Mouse (Mus musculus) liver, postnatal 0 days (tissue): ENCODE measurements at regions not wholly inside any gene's neighbourhood (a gene's known extent, or its start where the extent isn't known, plus 50 kb on each side); places are given as distances from the start of the nearest gene placed in this dataset.

Experiments used
- ATAC-seq: fragments of 200-750 bp; cut with Nextera tagmentation; 2 replicates; pipeline ENCODE4 v1.8.0; 2017; ENCODE audit warnings: mild to moderate bottlenecking, moderate library complexity
- DNase-seq: peaks from one replicate; pipeline ENCODE4 v3.0.0-alpha.2; 2016
- H3K27ac ChIP-seq: fragments of 300-500 bp; sonication (generic); 2 replicates; pipeline ENCODE4 v1.5.1; 2014; ENCODE audit warnings: antibody characterized with exemption, moderate library complexity, mild to moderate bottlenecking, low read depth
- H3K27me3 ChIP-seq: fragments of 300-500 bp; sonication (generic); 2 replicates; pipeline ENCODE4 v1.6.1; 2014; ENCODE audit warnings: low read length, control low read depth, mixed read lengths; ENCODE audit not compliant: insufficient read depth
- H3K36me3 ChIP-seq: fragments of 300-500 bp; sonication (generic); replicated peaks from 2 replicates; pipeline ENCODE4 v1.6.1; 2014; ENCODE audit warnings: mild to moderate bottlenecking, control low read depth, low read length, moderate library complexity, mixed read lengths; ENCODE audit not compliant: insufficient read depth
- H3K4me1 ChIP-seq: fragments of 300-500 bp; sonication (generic); 2 replicates; pipeline ENCODE4 v1.6.1; 2014; ENCODE audit warnings: antibody characterized with exemption, mild to moderate bottlenecking, control low read depth; ENCODE audit not compliant: insufficient read depth
- H3K4me2 ChIP-seq: fragments of 300-500 bp; sonication (generic); 2 replicates; pipeline ENCODE4 v1.6.1; 2014; ENCODE audit warnings: low read depth, mild to moderate bottlenecking, low read length, moderate library complexity, mixed read lengths
- H3K4me3 ChIP-seq: fragments of 300-500 bp; sonication (generic); 2 replicates; pipeline ENCODE4 v1.5.1; 2014; ENCODE audit warnings: low read depth, low read length
- H3K9ac ChIP-seq: fragments of 300-500 bp; sonication (generic); replicated peaks from 2 replicates; pipeline ENCODE4 v1.6.1; 2014; ENCODE audit warnings: mild to moderate bottlenecking, moderate library complexity
- H3K9me3 ChIP-seq: fragments of 300-500 bp; sonication (generic); 2 replicates; pipeline ENCODE4 v1.6.1; 2016; ENCODE audit warnings: mild to moderate bottlenecking, control low read depth, low read length, mixed read lengths
- CTCF ChIP-seq: sonication (generic); IDR thresholded peaks from 2 replicates; pipeline ENCODE4 v1.5.1; 2016; ENCODE audit warnings: antibody characterized with exemption, low read depth
- EP300 ChIP-seq: IDR thresholded peaks from 2 replicates; pipeline ENCODE4 v1.6.1; 2016; ENCODE audit warnings: antibody characterized with exemption, low read depth, mild to moderate bottlenecking
- WGBS: fragments of 180-500 bp; shearing (Covaris S2); extraction: QIAGEN DNeasy Blood & Tissue Kit; methylation state at CpG from one replicate; pipeline ENCODE4 v1.1.7; 2014; ENCODE audit not compliant: insufficient replicate concordance; 5-methylcytosine and 5-hydroxymethylcytosine counted together

DNA sequence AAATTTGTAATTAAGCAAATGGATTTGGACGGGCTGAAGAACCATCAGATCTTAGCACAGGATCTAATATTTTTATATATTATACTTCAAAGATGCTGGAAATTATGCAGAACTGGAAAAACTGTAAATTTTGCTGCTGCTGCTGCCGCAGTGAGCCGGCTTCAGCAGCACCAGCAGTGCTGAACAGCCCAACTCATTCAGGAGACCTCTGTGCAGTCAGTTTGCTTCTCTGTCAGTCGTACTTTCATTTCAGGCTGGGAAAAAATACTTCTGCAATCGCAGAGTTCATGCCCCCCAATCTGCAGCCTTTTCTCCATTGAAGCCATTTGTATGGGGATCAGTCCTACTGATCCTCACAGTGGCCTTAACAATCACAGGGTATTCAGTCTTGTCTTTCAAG is 53.4 kb upstream of the Trpc3 start:
- Histone ChIP-seq H3K27me3 (no peaks in the 10 kb centered on the region), H3K9ac (no peak overlapping the region), H3K4me3 (no peak overlapping the region), H3K36me3 (no peaks in the 10 kb centered on the region), H3K4me1 (no peaks in the 10 kb centered on the region), H3K9me3 (no peaks in the 10 kb centered on the region), H3K27ac (no peak overlapping the region), H3K4me2 (no peak overlapping the region)
- no peak for TF ChIP-seq CTCF
- no peak for TF ChIP-seq EP300
- no peak for ATAC-seq
- DNase-seq: no peak
- 60% methylated on average over 5 of the region's 5 CpGs for WGBS

DNA sequence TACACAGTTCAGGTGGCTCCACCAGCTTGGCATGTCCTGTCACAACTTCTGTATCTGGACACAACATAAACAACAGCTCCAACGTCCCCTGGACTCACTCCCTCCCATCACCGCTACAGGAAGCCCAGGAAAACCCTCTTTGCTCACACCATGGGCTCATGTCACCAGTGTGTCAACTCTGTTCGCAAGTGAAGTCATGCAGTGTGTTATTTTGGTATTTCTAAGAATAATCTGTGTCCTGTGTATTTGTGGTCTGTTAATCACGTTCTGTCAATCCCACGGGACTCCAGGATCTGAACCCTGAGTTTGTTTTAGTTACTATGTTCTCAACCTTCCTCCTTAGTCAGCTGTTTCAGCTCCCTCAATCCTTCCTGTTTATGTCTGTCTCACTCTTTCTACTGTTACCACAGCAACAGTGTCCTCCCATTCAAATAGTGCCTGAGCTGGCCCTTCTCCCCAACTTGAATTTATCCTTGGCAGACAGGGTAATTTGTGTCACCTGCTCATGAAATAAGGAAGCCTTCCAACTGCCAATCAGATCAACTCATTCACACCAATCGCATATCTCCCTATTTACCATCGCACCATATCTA is 64.5 kb upstream of the Trpc3 start:
- no peak overlapping the region for H3K27ac ChIP-seq
- H3K9ac ChIP-seq: no peak overlapping the region
- H3K4me3 ChIP-seq: no peak overlapping the region
- ATAC-seq: 0 out of 2 replicates have a peak, but pooled peaks have one; percentile 27
- no peaks in the 10 kb centered on the region for H3K36me3 ChIP-seq
- no peaks in the 10 kb centered on the region for H3K4me1 ChIP-seq
- 53% methylated on average over 7 of the region's 7 CpGs for whole genome bisulfite sequencing
- H3K9me3 ChIP-seq: peaks cover 5% of the 10 kb centered on the region; the same call in 1 of the 2 replicates
- TF ChIP-seq CTCF: no peak
- DNase-seq: no peak
- no peaks in the 10 kb centered on the region for H3K27me3 ChIP-seq
- H3K4me2 ChIP-seq: no peak overlapping the region

DNA sequence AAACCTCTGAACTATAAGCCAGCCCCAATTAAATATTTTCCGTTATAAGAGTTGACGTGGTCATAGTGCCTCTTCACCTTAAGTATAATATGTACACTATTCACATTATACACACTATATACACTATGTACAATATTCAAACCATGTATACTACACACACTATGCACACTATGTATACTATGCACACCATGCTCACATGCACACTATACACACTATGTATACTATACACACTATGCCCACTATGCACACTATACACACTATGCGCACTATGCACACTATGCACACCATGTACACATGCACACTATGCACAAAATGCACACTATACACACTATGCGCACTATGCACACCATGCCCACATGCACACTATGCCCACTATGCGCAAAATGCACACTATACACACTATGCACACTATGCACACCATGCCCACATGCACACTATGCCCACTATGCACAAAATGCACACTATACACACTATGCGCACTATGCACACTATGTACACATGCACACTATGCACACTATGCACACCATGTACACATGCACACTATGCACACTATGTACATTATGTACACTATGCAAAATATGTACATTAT is 72.2 kb upstream of the Trpc3 start:
- Histone ChIP-seq H3K27me3 (no peaks in the 10 kb centered on the region), H3K9me3 (no peaks in the 10 kb centered on the region), H3K4me2 (no peak overlapping the region), H3K4me1 (no peaks in the 10 kb centered on the region), H3K9ac (no peak overlapping the region), H3K27ac (no peak overlapping the region), H3K4me3 (no peak overlapping the region), H3K36me3 (no peaks in the 10 kb centered on the region)
- DNase-seq: no peak
- ATAC-seq: no peak
- 90% methylated on average over 6 of the region's 6 CpGs for WGBS
- TF ChIP-seq EP300: no peak
- no peak for TF ChIP-seq CTCF

DNA sequence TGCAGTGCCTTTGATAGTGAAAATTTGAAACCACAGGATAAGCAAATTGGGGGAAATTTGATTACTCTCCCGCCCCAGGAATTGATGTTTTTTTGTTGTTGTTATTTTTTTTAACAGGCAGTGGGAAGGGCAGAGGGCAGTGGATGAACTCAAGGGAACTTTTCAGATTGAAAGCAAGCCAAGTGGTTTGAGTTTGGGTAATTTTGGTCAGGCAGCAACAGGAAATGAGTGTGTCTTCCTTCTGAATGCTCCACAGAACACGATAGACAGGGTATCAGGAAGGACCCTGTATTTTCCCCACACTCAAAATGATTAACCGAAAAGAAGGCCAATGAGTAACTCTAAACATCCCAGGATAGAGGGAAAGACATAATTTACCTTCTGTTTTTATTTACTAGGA is 72.9 kb upstream of the Trpc3 start:
- WGBS: 39% methylated on average over 3 of the region's 3 CpGs
- H3K9ac ChIP-seq: no peak overlapping the region
- ATAC-seq: no peak
- no peaks in the 10 kb centered on the region for H3K27me3 ChIP-seq
- H3K4me2 ChIP-seq: no peak overlapping the region
- H3K36me3 ChIP-seq: no peaks in the 10 kb centered on the region
- no peaks in the 10 kb centered on the region for H3K9me3 ChIP-seq
- no peak for DNase-seq
- no peak overlapping the region for H3K27ac ChIP-seq
- TF ChIP-seq EP300: no peak
- no peak for TF ChIP-seq CTCF
- no peak overlapping the region for H3K4me3 ChIP-seq
- H3K4me1 ChIP-seq: no peaks in the 10 kb centered on the region

DNA sequence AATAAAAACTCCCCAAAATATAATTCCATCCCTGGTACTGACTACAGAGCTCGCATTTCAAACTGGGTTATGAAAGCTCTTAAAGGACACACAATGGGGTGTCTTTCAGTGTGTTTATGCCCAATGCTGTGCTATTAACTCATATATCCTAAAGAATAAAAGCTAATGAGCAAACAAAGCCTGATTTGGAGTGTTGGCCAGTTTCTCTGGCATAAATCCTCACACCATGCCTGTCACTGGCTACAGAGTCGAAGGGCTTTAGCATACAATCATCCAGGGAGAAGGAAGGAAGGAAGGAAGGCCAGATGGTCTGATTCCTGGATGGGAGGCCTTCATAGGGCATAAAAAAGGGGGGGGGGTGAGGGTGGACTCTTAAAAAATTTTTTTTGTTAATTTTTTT is 74.8 kb upstream of the Trpc3 start:
- Histone ChIP-seq H3K4me2 (no peak overlapping the region), H3K4me3 (no peak overlapping the region), H3K36me3 (no peaks in the 10 kb centered on the region), H3K27ac (no peak overlapping the region), H3K9ac (no peak overlapping the region), H3K27me3 (no peaks in the 10 kb centered on the region), H3K9me3 (no peaks in the 10 kb centered on the region), H3K4me1 (no peaks in the 10 kb centered on the region)
- ATAC-seq (no peak), DNase-seq (no peak)
- no peak for TF ChIP-seq EP300
- no peak for TF ChIP-seq CTCF
- WGBS: 53% methylated on average over 2 of the region's 2 CpGs

DNA sequence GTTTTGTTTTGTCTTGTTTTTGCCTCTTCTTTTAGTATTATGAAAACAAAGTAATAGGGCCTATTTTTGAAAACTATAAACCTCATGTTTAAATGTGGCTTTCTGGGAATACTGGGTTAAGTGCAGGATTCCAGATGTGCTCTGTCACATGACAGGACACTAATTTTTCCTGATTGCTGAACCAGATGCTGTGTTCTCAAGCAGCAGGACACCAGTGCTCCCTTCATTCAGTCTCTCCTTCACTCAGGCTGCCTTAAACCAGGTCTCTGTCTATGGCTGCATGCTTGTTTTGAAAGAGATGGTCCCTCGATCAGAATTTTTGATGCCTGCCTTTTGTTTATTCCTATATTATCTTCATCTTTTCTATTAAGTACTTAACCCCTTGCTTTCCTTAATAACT is 80.1 kb upstream of the Trpc3 start:
- H3K4me1 ChIP-seq: no peaks in the 10 kb centered on the region
- H3K36me3 ChIP-seq: no peaks in the 10 kb centered on the region
- no peak for ATAC-seq
- no peak overlapping the region for H3K9ac ChIP-seq
- WGBS: 65% methylated on average over 1 of the region's 1 CpGs
- TF ChIP-seq EP300 (no peak), CTCF (no peak)
- H3K27ac ChIP-seq: no peak overlapping the region
- no peaks in the 10 kb centered on the region for H3K9me3 ChIP-seq
- DNase-seq: no peak
- H3K4me3 ChIP-seq: no peak overlapping the region
- H3K27me3 ChIP-seq: no peaks in the 10 kb centered on the region
- no peak overlapping the region for H3K4me2 ChIP-seq
